Mouse (Mus musculus): ENCODE measurements around the gene Wdr24. TPM values are rescaled to one million over a fixed set of nuclear protein-coding genes. Genes with fewer than 3 reads are reported as not detected.

Gene Wdr24
- polyA plus RNA-seq, 1 experiment: 6.4 TPM

GRCm38 (mm10) chr17:25842509-25842908 is 19.1 kb downstream of the Wdr24 start:
- H3K4me1 ChIP-seq: peaks cover 81% of the 10 kb centered on the region
- TF ChIP-seq GATA1 (IDR thresholded peaks at IDR 0.05; ENCODE audit: borderline replicate concordance, low read length): no peak
- no peak for TF ChIP-seq FLI1 (IDR thresholded peaks at IDR 0.05; ENCODE audit: low read length)
- no peak overlapping the region for H3K4me3 ChIP-seq (replicated peaks)
- no peaks in the 10 kb centered on the region for H3K9me3 ChIP-seq
- peaks cover 81% of the 10 kb centered on the region for H3K36me3 ChIP-seq (replicated peaks; ENCODE audit: low read length)
- no peaks in the 10 kb centered on the region for H3K27me3 ChIP-seq (replicated peaks)

DNA sequence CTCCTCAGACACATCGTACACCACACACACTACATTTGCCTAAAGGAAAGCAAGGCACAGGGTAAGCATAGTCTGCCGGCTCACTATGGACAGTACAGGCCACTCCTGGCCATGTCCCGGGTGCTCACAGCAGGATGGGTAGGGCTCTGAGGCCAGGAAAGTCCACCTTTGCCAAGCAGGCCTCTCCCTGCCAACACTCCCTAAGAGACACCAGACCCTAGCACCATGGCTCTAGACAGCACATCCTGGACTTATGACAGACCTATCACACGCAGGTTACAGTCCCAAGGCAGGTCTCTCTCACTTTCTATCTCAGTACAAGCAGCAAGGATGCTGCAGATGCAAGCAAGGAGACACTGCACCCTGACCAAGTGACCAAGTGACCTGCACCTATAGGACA is 19.7 kb downstream of the Wdr24 start:
- H3K36me3 ChIP-seq (replicated peaks; ENCODE audit: low read length): peaks cover 81% of the 10 kb centered on the region
- no peaks in the 10 kb centered on the region for H3K27me3 ChIP-seq (replicated peaks)
- H3K9me3 ChIP-seq: no peaks in the 10 kb centered on the region
- peak overlapping the region; percentile 99 for H3K4me3 ChIP-seq (replicated peaks)
- TF ChIP-seq FLI1 (IDR thresholded peaks at IDR 0.05; ENCODE audit: low read length): no peak
- TF ChIP-seq GATA1 (IDR thresholded peaks at IDR 0.05; ENCODE audit: borderline replicate concordance, low read length): no peak
- H3K4me1 ChIP-seq: peaks cover 75% of the 10 kb centered on the region

DNA sequence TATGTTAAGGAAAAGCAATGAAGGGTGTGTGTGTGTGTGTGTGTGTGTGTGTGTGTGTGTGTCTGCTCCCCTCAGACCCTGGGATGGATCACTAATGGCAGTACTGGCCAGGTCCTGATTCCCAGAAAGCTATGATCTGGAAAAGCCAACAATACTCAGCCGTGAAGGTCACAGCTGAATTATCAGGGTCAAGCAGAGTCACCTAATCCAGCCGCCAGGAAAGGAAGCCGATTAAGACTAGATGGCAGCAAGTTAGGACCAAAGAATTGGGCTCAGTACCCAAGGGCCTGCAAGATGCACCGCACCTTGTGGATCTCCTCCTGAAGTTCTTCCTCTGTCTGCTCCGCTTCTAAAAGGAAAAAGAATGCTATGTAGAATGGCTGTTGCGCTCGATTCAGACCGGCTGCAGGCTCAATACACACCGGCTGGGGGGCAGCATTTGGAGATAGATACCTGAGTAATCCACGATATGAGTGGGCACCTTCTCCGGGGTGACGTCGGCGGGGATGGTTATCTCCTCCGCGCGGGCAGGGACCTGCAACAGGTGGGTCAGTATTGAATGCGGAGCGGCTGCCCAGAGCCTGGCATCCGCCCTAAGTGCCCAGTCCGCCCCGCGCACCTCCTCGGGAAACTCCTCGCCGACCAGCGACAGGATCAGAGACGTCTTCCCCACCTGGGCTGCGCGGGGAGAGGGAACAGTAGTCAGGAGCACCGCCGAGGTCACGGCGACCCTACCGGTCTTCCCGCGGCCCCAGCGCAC is 20.4 kb downstream of the Wdr24 start:
- Histone ChIP-seq H3K27me3 (replicated peaks) (no peaks in the 10 kb centered on the region), H3K4me3 (replicated peaks) (peak overlapping the region; percentile 99), H3K4me1 (peaks cover 70% of the 10 kb centered on the region), H3K9me3 (no peaks in the 10 kb centered on the region), H3K36me3 (replicated peaks; ENCODE audit: low read length) (peaks cover 82% of the 10 kb centered on the region)
- no peak for TF ChIP-seq GATA1 (IDR thresholded peaks at IDR 0.05; ENCODE audit: borderline replicate concordance, low read length)
- TF ChIP-seq FLI1 (IDR thresholded peaks at IDR 0.05; ENCODE audit: low read length): no peak

DNA sequence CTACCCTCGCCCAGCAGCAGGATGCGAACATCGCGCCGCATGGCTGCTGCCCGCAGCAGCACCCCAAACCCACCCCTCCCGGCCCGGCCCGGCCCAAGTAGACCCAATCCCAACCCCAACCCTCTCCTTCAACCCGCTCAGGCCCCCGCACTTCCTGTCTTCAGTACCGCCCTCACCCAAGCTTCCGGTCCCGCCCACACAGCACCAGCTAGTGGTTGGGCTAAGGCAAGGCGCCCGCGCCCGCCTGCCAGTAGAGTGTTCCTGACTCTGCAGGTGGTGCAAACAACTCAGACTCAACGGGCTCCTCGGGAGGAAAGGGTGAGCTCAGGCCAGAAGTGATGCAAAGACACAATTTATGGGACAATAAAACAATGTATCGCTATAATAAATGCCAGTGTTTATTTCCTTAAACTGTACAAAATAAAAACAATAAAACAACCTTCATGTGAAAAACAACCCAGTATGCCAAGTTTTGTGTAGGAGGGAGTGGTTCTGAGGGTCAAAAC is 21.0 kb downstream of the Wdr24 start, which contains the start of gene Rhot2:
TSS of gene Rhot2 (minus strand) at position 456 of the 506 bp plus-strand sequence.
- H3K4me1 ChIP-seq: peaks cover 64% of the 10 kb centered on the region
- H3K36me3 ChIP-seq (replicated peaks; ENCODE audit: low read length): peaks cover 82% of the 10 kb centered on the region
- TF ChIP-seq FLI1 (IDR thresholded peaks at IDR 0.05; ENCODE audit: low read length): peak; percentile 78; the same call in 1 of the 2 replicates
- TF ChIP-seq GATA1 (IDR thresholded peaks at IDR 0.05; ENCODE audit: borderline replicate concordance, low read length): no peak
- no peaks in the 10 kb centered on the region for H3K9me3 ChIP-seq
- no peaks in the 10 kb centered on the region for H3K27me3 ChIP-seq (replicated peaks)
- H3K4me3 ChIP-seq (replicated peaks): peak within 1 kb of the TSS; percentile 99

DNA sequence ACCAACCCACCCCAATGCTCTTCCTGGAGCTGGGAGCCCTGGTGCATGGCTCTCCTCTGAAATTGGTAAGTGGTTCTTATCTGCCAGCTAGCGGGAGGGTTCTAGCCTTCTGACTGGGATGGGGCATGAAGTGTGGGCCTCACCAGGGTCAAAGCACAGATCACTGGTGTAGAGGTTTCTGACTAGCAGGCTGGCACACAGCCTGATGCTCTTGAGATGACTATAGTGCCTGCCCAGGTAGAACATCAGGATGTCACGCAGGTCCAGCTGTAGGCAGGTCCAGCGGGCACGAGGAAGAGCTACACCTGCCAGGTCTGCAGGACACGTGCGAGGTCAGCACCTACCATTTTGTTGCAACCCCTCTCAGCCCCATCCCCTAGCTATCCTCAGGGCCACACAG is 36.8 kb downstream of the Wdr24 start:
- no peaks in the 10 kb centered on the region for H3K9me3 ChIP-seq
- H3K4me1 ChIP-seq: peaks cover 60% of the 10 kb centered on the region
- H3K36me3 ChIP-seq (replicated peaks; ENCODE audit: low read length): peaks cover 39% of the 10 kb centered on the region
- no peak for TF ChIP-seq FLI1 (IDR thresholded peaks at IDR 0.05; ENCODE audit: low read length)
- TF ChIP-seq GATA1 (IDR thresholded peaks at IDR 0.05; ENCODE audit: borderline replicate concordance, low read length): no peak
- H3K4me3 ChIP-seq (replicated peaks): peak overlapping the region; percentile 97
- no peaks in the 10 kb centered on the region for H3K27me3 ChIP-seq (replicated peaks)

DNA sequence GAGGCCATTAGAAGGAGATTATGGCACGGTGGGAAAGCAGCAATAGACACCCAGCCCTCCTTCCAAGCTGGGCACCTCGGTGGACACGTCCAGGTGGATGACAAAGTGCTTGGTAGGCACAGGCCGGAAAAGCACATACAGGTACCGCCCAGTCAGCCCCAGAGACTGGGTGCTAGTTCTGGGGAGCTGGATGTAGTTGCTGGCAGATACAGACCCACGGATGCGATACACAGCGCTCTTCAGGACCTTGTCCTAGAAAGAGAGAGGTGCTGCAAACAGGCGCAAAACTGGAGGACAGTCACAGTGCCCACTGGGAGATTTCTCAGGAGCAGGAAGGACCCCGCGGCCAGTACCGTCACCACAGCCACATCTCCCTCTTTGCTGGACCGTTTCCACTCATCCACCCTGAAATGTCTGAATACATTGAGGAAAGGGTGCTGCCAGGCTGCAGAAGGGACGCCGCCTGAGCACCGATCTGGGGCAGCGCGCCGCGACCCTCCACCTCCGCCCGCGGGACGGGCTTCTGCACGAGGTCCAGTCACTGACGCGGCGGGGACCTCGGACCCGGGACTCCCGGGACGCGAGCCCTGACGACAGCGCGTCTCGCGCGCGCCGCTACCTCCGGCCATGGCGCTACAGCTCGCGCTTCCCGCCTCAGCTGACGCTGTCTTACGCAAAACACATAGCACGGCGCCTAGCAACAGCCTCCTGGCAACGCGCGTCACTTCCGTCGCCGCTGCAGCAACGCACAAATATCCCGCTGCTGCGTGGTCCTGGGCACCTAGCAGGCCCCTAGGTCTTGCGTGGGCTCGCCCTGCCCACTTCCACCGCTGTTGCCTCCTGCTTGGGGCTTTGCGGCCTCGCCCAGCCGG is 37.6 kb downstream of the Wdr24 start, which contains the start of gene Wdr90:
TSS of gene Wdr90 (minus strand) at position 670 of the 872 bp plus-strand sequence.
- TF ChIP-seq GATA1 (IDR thresholded peaks at IDR 0.05; ENCODE audit: borderline replicate concordance, low read length): no peak
- TF ChIP-seq FLI1 (IDR thresholded peaks at IDR 0.05; ENCODE audit: low read length): no peak
- H3K4me1 ChIP-seq: peaks cover 65% of the 10 kb centered on the region
- H3K4me3 ChIP-seq (replicated peaks): peak within 1 kb of the TSS; percentile 97
- H3K27me3 ChIP-seq (replicated peaks): no peaks in the 10 kb centered on the region
- H3K9me3 ChIP-seq: no peaks in the 10 kb centered on the region
- peaks cover 36% of the 10 kb centered on the region for H3K36me3 ChIP-seq (replicated peaks; ENCODE audit: low read length)

DNA sequence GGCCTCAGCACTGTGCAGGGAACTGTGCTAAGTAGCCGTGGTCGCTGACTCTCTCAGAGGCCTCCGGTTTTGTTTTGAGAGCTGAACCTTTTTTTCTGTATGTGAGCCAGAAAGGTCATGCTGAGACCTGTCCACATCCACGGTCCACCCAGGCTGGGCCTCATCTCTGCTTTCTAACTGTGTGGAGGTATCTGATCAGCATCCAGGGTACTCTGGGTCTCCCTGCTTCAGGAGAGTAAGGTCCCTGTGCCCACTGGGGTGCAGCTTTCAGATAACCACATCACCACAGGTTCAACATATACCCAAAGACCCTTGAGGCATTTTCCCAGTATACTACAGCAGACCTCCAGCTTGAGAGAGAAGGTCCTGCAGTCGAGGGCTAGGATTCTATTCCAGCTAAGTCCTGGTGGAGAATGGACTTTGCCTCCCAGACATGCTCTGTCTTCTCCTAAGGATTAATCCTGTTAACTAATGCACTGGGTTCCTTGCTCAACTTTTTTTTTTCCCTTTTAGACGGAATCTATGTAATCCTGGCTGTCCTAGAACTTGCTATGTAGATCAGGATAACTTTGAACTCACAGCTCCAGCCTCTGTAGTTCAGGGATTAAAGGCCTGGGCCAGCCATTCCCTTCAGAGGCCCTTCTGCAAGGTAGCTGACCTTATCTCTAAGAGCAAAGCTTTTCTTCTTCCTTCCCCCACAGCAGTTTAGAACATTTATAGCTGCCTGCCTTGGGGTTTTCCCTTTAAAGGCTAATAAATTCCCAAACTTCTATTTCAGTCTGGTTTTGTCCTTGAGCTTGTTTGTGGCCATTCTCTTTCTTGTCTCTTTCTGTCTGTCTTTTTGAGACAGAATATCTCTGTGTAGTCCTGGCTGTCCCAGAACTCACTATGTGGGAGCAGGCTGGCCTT is 38.5 kb downstream of the Wdr24 start:
- TF ChIP-seq FLI1 (IDR thresholded peaks at IDR 0.05; ENCODE audit: low read length) (no peak), GATA1 (IDR thresholded peaks at IDR 0.05; ENCODE audit: borderline replicate concordance, low read length) (no peak)
- peaks cover 72% of the 10 kb centered on the region for H3K4me1 ChIP-seq
- H3K36me3 ChIP-seq (replicated peaks; ENCODE audit: low read length): peaks cover 34% of the 10 kb centered on the region
- no peaks in the 10 kb centered on the region for H3K27me3 ChIP-seq (replicated peaks)
- H3K4me3 ChIP-seq (replicated peaks): peak overlapping the region; percentile 97
- no peaks in the 10 kb centered on the region for H3K9me3 ChIP-seq

DNA sequence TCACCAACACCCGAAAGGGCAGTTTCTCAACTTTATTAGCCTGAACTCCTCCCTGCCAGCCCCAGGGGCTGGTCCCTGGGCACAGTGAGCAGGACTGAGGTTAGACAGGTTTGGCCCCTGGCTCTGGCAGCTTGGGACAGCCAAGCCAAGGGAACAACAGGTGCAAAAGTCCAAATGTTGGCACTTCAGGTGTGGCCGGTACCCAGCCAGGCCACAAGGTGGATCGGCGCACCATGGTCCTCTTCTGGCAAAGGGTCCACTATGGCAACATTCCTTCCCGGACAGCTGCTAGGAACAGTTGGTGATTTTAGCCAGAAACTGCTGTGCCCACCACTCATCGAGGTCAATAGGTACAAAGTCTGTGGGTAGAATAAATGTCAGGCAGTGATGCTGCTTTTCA is 40.3 kb downstream of the Wdr24 start:
- Histone ChIP-seq H3K4me3 (replicated peaks) (no peak overlapping the region), H3K4me1 (peaks cover 87% of the 10 kb centered on the region), H3K27me3 (replicated peaks) (no peaks in the 10 kb centered on the region), H3K9me3 (no peaks in the 10 kb centered on the region), H3K36me3 (replicated peaks; ENCODE audit: low read length) (peaks cover 30% of the 10 kb centered on the region)
- TF ChIP-seq FLI1 (IDR thresholded peaks at IDR 0.05; ENCODE audit: low read length) (no peak), GATA1 (IDR thresholded peaks at IDR 0.05; ENCODE audit: borderline replicate concordance, low read length) (no peak)

DNA sequence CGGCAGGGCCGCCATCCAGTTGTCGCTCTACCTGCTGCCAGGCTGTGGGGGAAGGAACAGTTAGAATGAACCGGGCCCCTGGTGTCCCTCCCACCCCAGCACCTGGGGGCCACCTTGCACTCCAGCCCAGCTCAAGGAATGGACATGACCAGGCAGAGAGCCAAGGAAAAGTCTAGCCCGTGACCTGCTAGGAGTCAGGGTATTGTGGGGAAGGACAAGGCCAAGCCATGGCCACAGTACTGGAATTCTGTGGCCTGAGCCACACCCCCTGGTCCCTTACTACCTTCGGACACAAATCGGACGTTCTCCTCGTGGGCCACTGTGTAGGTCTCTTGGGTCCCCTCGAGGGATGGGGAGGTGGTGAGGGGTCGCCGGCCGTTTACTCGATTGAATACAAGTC is 40.9 kb downstream of the Wdr24 start:
- Histone ChIP-seq H3K4me3 (replicated peaks) (no peak overlapping the region), H3K9me3 (no peaks in the 10 kb centered on the region), H3K27me3 (replicated peaks) (no peaks in the 10 kb centered on the region), H3K36me3 (replicated peaks; ENCODE audit: low read length) (peaks cover 25% of the 10 kb centered on the region), H3K4me1 (peaks cover 88% of the 10 kb centered on the region)
- TF ChIP-seq FLI1 (IDR thresholded peaks at IDR 0.05; ENCODE audit: low read length): no peak
- TF ChIP-seq GATA1 (IDR thresholded peaks at IDR 0.05; ENCODE audit: borderline replicate concordance, low read length): no peak
